Mouse (Mus musculus) olfactory bulb, adult 2 months (tissue): Measurements from ENCODE around the gene Mrm1. TPM values are rescaled to one million over a fixed set of nuclear protein-coding genes. Genes with fewer than 3 reads are reported as not detected.

Source experiments
- H3K27ac ChIP-seq: fragments of 200-500 bp; 2 replicates; pipeline ENCODE4 v1.5.1; 2012; ENCODE audit warnings: low read depth, low read length; ENCODE audit not compliant: insufficient read depth
- H3K4me1 ChIP-seq: fragments of 200-500 bp; 2 replicates; pipeline ENCODE4 v1.6.1; 2012; ENCODE audit warnings: low read length; ENCODE audit not compliant: control insufficient read depth, insufficient read depth
- H3K4me3 ChIP-seq: fragments of 200-500 bp; 2 replicates; pipeline ENCODE4 v1.5.1; 2012; ENCODE audit warnings: mild to moderate bottlenecking, low read depth, low read length, moderate library complexity; ENCODE audit not compliant: insufficient read depth
- CTCF ChIP-seq: fragments of 200-500 bp; IDR thresholded peaks from 2 replicates; pipeline ENCODE4 v1.5.1; 2012; ENCODE audit warnings: low read depth, mild to moderate bottlenecking, low read length, moderate library complexity; ENCODE audit not compliant: insufficient read depth
- POLR2A ChIP-seq: fragments of 200-500 bp; IDR thresholded peaks from 2 replicates; pipeline ENCODE4 v1.6.1; 2012; ENCODE audit warnings: mild to moderate bottlenecking, low read depth, low read length, moderate library complexity; ENCODE audit not compliant: insufficient read depth
- WGBS: fragments of 180-500 bp; shearing (Covaris S2); methylation state at CpG from one replicate; pipeline ENCODE4 v1.1.7; 2018; 5-methylcytosine and 5-hydroxymethylcytosine counted together
- polyA plus RNA-seq: library from polyadenylated mRNA; stranded (reverse); fragments of >200 nt; gene quantifications from 2 replicates; pipeline ENCODE4 v1.2.4, GENCODE M21; 2012; ENCODE audit warnings: low replicate concordance; ENCODE audit not compliant: missing spikeins, insufficient read depth, insufficient read length

Gene Mrm1
- polyA plus RNA-seq, 1 experiment, result not detected

DNA sequence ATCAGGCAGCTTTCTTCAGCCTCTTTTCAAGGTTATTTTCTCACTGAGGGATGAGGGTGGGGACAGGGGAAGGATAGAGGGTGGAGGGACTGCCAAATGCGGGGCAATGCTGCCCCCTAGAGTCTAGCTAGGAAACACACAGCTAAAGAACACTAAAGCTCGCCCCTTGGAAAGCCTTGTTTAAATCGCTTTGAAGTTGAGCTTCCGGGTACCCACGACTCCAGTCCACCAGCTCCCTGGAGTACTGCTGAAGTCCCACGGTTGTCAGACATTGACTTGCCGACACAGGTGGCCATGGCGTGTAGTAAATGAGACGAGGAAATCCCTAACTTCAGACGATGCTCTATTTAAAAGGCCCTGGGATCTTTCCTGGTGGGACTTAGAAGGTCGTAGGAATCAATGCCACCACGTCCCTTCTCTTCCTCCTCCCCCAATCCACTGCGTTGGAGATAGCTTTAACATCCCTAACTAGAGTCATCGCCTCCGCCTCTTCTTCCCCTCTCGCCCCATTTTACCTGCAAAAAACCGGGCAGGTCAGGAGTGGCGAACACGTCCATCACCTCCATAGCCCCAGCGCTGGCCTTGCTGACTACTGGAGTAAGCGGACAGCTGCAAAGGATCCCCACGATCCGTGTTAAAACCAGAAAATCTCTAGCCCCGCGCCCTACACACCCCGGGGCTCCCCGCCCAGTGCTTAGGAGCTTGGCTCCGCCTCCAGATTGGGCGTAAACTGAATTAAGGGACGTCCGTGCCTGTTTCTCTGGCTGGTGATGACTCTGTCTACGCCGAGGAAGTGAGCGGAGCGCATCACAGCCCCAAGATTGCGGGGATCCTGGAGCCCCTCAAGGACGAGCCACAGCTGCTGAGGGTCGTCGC, 992 bp downstream of the Mrm1 start:
- H3K27ac ChIP-seq, result no peak overlapping the region
- peak overlapping the region; percentile 71 for H3K4me3 ChIP-seq
- H3K4me1 ChIP-seq, result peaks cover 3% of the 10 kb centered on the region
- no peak for TF ChIP-seq POLR2A
- 0 out of 2 replicates have a peak, but pooled peaks have one; percentile 38 for TF ChIP-seq CTCF
- under 1% methylated on average over 39 of the region's 39 CpGs for WGBS

DNA sequence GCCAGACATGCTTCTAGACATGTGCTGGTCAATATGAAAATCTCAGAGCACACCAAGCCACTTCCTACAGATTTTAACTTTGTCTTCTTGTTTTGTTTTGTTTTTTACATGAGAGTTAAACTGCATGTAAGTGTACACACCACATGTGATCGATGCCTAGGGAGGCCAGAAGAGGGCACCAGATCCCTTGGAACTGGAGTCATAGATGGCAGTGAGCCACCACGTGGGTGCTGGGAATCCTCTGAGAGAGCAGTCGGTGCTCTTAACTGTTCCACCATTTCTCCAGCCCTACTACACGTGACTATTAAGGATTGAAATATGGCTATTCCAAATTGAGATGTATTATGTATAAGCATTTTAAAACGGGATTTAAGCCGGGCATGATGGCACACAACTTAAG, 2.0 kb downstream of the Mrm1 start:
- 82% methylated on average over 6 of the region's 6 CpGs for WGBS
- Histone ChIP-seq H3K4me1 (peaks cover 3% of the 10 kb centered on the region), H3K27ac (no peak overlapping the region), H3K4me3 (no peak overlapping the region)
- no peak for TF ChIP-seq CTCF
- no peak for TF ChIP-seq POLR2A

DNA sequence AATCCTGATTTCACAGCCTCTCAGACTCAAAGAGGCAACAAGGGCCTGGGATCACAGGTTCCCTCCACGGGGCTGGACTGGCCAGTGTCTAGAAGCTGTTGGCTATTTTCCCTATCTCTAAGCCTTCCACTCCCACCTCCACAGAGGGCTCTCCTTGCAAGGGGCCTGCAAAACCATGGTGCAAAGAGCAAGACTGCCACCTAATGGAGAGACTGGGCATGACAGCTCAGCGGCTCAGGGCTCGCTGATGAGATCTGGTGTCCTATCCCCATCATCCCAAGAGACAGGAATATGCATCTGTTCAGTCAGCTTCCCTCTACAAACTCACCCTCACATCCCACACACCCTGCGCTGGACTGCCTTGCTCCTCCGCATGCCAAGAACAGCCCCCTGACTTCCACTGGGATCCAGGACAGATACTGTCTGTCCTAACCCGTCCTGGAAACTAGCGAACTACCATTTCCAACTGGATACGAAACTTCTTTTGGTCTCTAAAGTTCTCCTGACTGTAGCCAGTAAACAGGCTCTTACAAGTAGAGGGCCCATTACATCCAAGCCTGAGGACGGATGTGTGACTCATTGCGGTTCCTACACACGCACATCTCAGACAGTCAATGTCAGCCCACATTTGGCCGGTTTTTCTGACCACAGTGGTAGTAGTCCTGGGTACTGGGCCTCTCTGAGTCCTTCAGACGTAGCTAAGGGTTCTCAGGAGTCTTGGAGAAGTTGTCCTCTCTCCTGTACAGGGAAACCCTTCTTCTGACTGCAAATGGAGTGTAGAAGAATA, 5.4 kb downstream of the Mrm1 start:
- TF ChIP-seq POLR2A, result no peak
- peak; percentile 94 for TF ChIP-seq CTCF
- WGBS, result 64% methylated on average over 13 of the region's 13 CpGs

DNA sequence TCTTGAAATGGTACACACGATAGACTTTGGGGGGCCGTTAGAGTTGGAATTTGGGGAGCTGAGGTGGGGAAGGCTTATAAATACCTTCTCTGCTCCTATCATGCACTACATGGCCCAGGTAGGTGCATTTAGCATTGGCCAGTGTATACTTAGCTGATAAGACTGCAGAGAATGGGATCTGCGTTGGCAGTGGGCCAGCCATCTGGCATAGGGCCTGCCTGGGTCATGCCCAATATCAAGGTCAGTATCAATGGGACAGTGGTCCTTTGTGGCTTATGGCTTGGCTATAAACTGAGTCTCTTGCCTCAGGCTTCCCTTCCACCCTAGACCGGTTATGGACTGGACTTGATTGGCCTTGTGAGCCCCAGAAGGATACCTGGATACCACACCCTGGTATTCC, 14.9 kb downstream of the Mrm1 start:
- Histone ChIP-seq H3K27ac (no peak overlapping the region), H3K4me3 (no peak overlapping the region), H3K4me1 (no peaks in the 10 kb centered on the region)
- no peak for TF ChIP-seq CTCF
- 93% methylated on average over 4 of the region's 4 CpGs for WGBS

More for the DNA sequence above, 5.4 kb downstream of the Mrm1 start:
- H3K4me1 ChIP-seq, result no peaks in the 10 kb centered on the region
- no peak overlapping the region for H3K4me3 ChIP-seq
- H3K27ac ChIP-seq, result no peak overlapping the region

DNA sequence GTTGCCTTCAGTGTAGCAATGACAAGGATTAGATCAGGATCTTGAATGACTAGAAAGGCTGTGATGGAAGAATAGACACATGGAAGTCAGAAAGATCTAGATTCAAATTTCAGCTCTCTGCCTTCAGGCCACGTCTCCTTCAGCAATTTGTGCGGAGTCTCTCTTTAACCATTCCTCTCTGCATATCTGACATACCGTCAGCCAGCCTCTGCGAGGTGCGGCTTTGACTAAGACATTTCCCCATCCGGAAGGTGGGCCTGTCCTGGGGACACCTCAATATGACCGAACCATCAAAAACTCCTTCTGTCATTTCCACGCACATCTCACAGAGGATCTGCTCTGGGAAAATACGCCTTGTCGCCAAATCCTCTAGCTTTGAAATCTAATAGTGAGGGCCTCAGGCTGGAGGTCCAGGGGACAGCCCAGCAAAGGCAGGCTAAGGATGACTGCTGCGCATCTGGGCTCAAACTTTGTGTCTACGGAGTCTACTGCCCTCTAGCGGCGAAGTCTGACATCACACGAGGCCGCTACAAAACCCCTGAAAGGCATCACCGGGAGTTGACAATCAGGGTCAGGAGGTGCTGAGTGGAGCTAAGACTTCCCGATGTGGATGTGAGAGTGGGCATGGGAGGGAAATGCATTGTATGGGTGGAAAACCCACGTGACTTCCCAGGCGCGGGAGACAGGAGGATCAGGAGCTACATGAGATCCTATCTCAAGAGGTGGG, 21.5 kb downstream of the Mrm1 start:
- 25% methylated on average over 21 of the region's 21 CpGs for WGBS
- H3K4me1 ChIP-seq, result peaks cover 2% of the 10 kb centered on the region; the same call in 1 of the 2 replicates

DNA sequence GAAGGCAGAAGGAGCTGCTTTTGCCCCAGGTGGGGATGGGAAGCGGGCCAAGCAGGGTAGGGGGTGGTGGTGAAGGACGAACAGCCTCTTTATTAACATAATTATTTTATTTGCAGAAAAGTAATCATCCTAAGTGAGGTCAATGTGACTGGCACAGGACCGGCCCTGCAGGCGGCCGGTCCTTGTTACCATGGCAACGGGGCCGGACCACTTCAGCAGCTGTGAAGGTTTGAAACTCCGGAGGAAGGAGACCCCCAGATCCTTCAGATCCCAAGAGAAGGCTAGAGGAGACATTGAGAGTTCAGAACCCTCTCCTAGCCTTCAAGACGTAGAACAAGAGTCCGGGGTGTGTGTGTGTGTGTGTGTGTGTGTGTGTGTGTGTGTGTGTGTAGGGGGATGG, 22.3 kb downstream of the Mrm1 start:
- TF ChIP-seq POLR2A (no peak), CTCF (no peak)
- Histone ChIP-seq H3K4me3 (no peak overlapping the region), H3K27ac (no peak overlapping the region), H3K4me1 (peaks cover 2% of the 10 kb centered on the region; the same call in 1 of the 2 replicates)
- 35% methylated on average over 10 of the region's 10 CpGs for WGBS

More for the DNA sequence above, 21.5 kb downstream of the Mrm1 start:
- Histone ChIP-seq H3K27ac (no peak overlapping the region), H3K4me3 (no peak overlapping the region)
- TF ChIP-seq CTCF, result peak; percentile 86
- TF ChIP-seq POLR2A, result no peak

DNA sequence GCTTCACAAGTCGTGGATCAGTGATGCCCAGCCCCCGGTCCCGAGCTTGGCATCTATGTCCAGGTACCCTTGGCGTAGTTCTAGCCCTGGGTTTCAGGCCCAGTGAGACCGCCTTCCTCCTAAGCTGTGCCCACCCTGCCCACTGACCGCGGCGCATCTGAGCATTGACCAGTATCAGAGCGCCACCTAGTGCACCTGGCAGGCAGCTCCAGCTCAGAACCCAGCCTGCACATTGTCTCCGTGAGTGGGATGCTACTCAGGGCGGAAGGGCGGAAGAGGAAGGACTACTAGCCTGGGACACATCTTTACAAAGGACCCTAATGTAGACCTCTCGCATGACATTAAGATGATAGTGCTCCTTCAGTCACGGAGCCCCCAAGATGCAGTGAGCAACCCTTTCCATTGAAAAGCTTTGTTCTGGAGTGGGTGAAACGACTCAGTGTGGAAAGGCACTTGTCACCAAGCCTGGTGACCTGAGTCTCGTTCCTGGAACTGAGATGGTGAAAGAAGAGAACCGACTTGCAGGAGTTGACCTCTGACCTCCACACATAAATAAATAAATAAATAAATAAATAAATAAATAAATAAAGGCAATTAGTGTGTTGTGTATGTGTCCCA, 24.7 kb downstream of the Mrm1 start:
- Histone ChIP-seq H3K27ac (no peak overlapping the region), H3K4me3 (no peak overlapping the region), H3K4me1 (peaks cover 2% of the 10 kb centered on the region; the same call in 1 of the 2 replicates)
- 6% methylated on average over 17 of the region's 17 CpGs for WGBS
- TF ChIP-seq CTCF, result peak; percentile 99
- no peak for TF ChIP-seq POLR2A

DNA sequence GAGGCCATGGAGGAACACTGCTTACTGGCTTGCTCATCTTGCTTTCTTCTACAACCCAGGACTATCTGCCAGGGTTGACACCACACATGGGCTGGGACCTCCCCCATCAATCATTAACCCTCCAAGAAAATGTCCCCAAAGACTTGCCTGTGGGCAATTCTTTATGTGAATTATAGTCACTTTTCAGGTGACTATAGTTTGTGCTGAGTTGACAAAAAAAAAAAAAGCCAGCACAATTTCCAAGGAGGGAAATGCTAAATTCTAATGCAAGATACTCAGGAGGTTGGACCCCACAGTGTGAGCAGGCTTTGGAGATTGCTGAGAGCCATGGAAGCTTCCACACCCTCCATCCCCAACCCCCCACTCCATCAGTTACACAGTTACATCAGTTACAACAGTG, 25.8 kb downstream of the Mrm1 start:
- Histone ChIP-seq H3K4me1 (peaks cover 2% of the 10 kb centered on the region; the same call in 1 of the 2 replicates), H3K27ac (no peak overlapping the region), H3K4me3 (no peak overlapping the region)
- TF ChIP-seq POLR2A (no peak), CTCF (no peak)

DNA sequence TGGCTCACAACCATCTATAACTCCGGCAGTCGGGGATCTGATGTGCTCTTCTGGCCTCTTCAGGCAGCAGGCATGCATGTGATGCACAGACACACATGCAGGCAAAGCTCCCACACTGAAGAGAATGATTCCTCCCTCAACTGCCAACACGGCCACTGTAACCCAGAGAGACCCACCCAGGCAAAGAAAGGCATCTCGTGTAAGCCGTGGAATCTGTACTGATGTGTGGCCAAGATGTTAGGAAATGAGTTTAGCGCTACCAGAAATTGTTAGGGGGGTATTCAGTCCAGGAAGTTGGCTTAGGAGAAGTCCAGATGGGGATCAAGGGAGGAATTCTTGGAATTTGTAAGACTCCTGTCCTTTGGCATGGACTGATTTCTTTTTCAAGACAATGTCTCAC, 28.9 kb downstream of the Mrm1 start:
- TF ChIP-seq CTCF (no peak), POLR2A (no peak)
- Histone ChIP-seq H3K27ac (no peak overlapping the region), H3K4me1 (no peaks in the 10 kb centered on the region; the same call in 1 of the 2 replicates), H3K4me3 (no peak overlapping the region)
- WGBS, result 55% methylated on average over 6 of the region's 6 CpGs
